Mouse (Mus musculus) midbrain, embryonic 10.5 days (tissue): Measurements from ENCODE around the gene Vat1l. TPM values are rescaled to one million over a fixed set of nuclear protein-coding genes. Genes with fewer than 3 reads are reported as not detected.

Source experiments
- DNase-seq: peaks from one replicate; pipeline ENCODE4 v3.0.0-alpha.2; 2017; ENCODE audit warnings: low spot score
- H3K27ac ChIP-seq: fragments of 300-500 bp; sonication (generic); replicated peaks from 2 replicates; pipeline ENCODE4 v1.5.1; 2016; ENCODE audit warnings: mild to moderate bottlenecking
- H3K27me3 ChIP-seq: fragments of 300-500 bp; sonication (generic); 2 replicates; pipeline ENCODE4 v1.6.1; 2016; ENCODE audit warnings: low read depth, mild to moderate bottlenecking; ENCODE audit not compliant: poor library complexity, severe bottlenecking
- H3K36me3 ChIP-seq: fragments of 300-500 bp; sonication (generic); 2 replicates; pipeline ENCODE4 v1.6.1; 2016; ENCODE audit warnings: mild to moderate bottlenecking, moderate library complexity
- H3K4me1 ChIP-seq: fragments of 300-500 bp; sonication (generic); 2 replicates; pipeline ENCODE4 v1.6.1; 2016
- H3K4me3 ChIP-seq: fragments of 300-500 bp; sonication (generic); 2 replicates; pipeline ENCODE4 v1.5.1; 2016; ENCODE audit warnings: mild to moderate bottlenecking, moderate library complexity
- H3K9me3 ChIP-seq: fragments of 300-500 bp; sonication (generic); replicated peaks from 2 replicates; pipeline ENCODE4 v1.6.1; 2016; ENCODE audit warnings: mild to moderate bottlenecking
- WGBS: fragments of 180-500 bp; shearing (Covaris S2); methylation state at CpG from one replicate; pipeline ENCODE4 v1.1.7; 2016; 5-methylcytosine and 5-hydroxymethylcytosine counted together
- polyA plus RNA-seq: library from polyadenylated mRNA; unstranded; fragments of >200 nt; fragmentation: Nextera tagmentation; extraction: Ambion mirVana; gene quantifications from 2 replicates; pipeline ENCODE4 v1.2.1, GENCODE M21; 2016

Vat1l gene
- polyA plus RNA-seq = 9.1 and 10.7 TPM in 2 replicates

DNA sequence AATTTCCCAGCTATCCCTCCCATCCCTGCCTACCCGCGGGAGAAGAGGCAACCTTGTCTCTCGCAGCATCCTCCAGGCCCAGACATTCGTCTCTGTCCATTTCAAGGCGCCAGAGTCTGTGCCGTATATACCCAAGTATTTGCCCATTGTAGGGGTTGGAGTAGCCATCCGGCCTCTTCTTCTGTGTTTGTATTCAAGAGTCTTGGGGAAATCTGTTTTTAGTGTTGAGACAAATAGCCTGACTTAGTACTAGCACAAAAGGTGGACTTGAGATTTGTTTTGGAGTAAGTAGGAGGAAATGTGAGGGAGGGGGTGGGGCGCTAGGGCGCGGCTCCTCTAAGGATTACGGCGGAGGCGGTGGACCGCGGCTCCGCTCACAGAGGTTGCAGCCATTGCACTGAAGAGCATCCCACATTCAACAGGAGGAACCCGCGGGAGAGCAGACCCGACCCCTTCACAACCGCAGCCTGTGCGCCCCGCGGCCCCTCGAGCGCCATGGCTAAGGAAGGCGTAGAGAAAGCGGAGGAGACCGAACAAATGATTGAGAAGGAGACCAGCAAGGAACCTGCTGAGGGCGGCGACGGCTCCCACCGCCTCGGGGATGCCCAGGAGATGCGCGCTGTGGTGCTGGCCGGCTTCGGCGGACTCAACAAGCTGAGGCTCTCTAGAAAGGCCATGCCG, at the start of gene Vat1l:
TSS of gene Vat1l (plus strand) at position 392 of the 681 bp plus-strand sequence.
- no peaks in the 10 kb centered on the region for H3K9me3 ChIP-seq
- peak; percentile 78 for DNase-seq
- peak within 1 kb of the TSS; percentile 72 for H3K4me3 ChIP-seq
- H3K36me3 ChIP-seq = peaks cover 5% of the 10 kb centered on the region; the same call in 1 of the 2 replicates
- under 1% methylated on average over 39 of the region's 39 CpGs for WGBS
- peak within 1 kb of the TSS; percentile 84 for H3K27ac ChIP-seq
- H3K4me1 ChIP-seq = peaks cover 44% of the 10 kb centered on the region
- peaks cover 44% of the 10 kb centered on the region for H3K27me3 ChIP-seq

DNA sequence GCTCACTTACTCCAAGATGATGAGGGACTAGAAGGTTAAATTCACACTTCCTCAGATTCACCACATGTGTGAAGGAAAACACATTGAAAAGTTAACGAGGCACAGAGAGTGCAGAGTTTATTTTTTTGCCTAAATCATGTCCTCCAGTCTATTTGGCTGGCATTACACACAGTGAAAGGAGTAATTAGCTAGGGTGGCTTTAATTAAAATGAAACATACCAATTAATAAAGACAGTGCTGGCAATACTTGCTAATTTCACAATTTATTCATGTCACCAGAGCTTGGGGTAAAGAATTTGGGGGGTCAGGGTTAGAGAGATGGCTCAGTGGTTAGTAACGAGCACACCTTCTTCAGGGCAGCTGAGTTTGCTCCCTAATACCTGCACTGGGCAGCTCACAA, 46.8 kb upstream of the Vat1l start:
- WGBS = 78% methylated on average over 2 of the region's 2 CpGs
- H3K27me3 ChIP-seq = no peaks in the 10 kb centered on the region
- no peak for DNase-seq
- no peak overlapping the region for H3K27ac ChIP-seq
- H3K36me3 ChIP-seq = no peaks in the 10 kb centered on the region
- no peaks in the 10 kb centered on the region for H3K9me3 ChIP-seq
- H3K4me1 ChIP-seq = peaks cover 10% of the 10 kb centered on the region
- H3K4me3 ChIP-seq = no peak overlapping the region

DNA sequence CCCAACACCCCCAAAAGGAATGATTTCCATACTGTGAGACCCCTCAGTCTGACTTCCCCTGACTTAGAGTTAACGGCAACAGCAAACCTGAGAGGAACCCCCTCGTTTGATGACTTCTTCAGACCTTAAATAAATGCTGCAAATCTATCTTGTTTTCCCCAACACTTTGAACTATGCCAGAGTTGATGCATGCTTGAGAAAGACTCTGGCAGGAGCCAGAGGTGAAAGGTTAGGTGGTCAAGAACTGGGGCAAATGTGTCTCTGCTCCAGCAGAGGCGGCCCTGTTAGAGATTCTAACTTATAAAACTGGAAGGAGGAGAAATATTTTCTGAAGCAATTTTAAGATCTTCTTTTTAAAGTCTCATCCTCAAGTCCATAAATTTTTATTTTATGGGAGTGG, 45.7 kb upstream of the Vat1l start:
- H3K4me3 ChIP-seq = no peak overlapping the region
- no peaks in the 10 kb centered on the region for H3K9me3 ChIP-seq
- H3K27me3 ChIP-seq = no peaks in the 10 kb centered on the region
- WGBS = 82% methylated on average over 3 of the region's 3 CpGs
- no peak overlapping the region for H3K27ac ChIP-seq
- DNase-seq = no peak
- H3K36me3 ChIP-seq = no peaks in the 10 kb centered on the region
- H3K4me1 ChIP-seq = peaks cover 10% of the 10 kb centered on the region

DNA sequence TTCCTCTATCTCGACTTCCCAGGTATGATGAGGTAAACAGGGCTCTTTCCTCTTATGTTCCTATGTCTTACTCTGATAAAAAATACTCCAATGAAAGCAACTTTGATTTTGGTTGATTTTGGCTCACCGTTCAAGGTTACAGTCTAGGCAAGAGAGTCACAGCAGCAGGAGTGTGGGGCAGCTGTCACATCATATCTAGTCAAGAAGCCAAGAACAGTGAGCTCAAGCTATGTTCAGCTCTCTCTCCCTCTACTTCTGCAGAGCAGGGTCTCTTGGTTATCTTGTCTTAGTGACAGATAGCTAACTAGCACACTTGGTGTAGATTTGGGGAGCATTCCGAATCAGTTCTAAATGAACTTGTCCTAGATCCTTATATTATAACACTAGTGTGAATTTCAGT, 41.5 kb upstream of the Vat1l start:
- Histone ChIP-seq H3K9me3 (no peaks in the 10 kb centered on the region), H3K4me3 (no peak overlapping the region), H3K36me3 (no peaks in the 10 kb centered on the region), H3K27ac (no peak overlapping the region), H3K27me3 (no peaks in the 10 kb centered on the region), H3K4me1 (peaks cover 21% of the 10 kb centered on the region)
- WGBS = 85% methylated on average over 3 of the region's 3 CpGs
- DNase-seq = no peak

DNA sequence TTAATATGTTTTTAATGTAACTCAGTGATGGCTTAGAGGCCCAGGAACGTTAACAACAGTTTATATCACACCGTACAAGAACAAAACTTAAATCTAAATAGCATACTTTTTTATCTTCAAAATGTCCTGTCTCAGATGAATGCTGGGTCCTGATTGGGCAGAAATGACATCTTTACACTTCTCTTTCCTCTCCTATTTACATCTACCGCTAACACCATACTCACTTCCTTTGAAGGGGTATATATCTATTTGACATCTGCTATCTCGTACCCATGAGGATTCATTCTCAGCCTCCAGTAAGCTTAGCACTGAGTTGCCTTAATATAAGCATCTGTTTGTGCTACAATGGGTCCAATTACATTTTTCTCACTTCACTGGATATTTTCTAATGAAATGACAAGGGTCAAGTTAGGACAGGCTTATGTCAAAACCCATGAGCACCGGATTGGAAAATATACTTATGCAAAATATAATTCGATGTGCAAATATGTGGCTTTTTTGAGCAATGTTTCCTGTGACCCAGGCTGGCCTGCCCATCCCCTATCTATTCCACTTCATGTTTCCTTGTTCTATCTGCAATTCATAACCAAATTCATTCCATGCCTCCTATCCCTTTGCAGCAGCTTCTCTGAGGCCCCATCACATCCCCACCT, 40.8 kb upstream of the Vat1l start:
- H3K36me3 ChIP-seq = no peaks in the 10 kb centered on the region
- H3K4me3 ChIP-seq = no peak overlapping the region
- DNase-seq = no peak
- peaks cover 21% of the 10 kb centered on the region for H3K4me1 ChIP-seq
- H3K27ac ChIP-seq = no peak overlapping the region
- WGBS = 90% methylated on average over 6 of the region's 6 CpGs
- H3K27me3 ChIP-seq = no peaks in the 10 kb centered on the region
- H3K9me3 ChIP-seq = no peaks in the 10 kb centered on the region

DNA sequence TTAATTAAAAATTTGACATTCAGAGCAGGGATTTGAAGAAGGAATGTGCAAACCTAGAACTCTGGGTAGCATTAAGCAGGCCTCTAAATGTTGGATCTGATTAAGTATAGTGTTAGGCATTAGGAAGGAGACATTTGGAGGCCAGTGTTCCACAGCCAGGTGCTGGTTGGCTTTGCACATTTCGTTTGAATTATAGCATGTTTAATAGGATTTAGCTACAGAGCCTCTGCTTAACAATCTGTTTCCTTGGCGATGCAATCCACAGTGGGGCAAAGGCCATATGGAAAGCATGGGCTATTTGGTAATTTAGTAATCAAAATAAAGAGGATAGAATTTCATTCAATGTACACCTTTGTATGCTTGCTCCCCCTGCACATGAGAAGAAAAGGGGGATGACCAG, 39.7 kb upstream of the Vat1l start:
- DNase-seq = no peak
- WGBS = 49% methylated on average over 2 of the region's 2 CpGs
- H3K27ac ChIP-seq = no peak overlapping the region
- no peaks in the 10 kb centered on the region for H3K27me3 ChIP-seq
- no peaks in the 10 kb centered on the region for H3K9me3 ChIP-seq
- no peak overlapping the region for H3K4me3 ChIP-seq
- no peaks in the 10 kb centered on the region for H3K36me3 ChIP-seq
- H3K4me1 ChIP-seq = peaks cover 21% of the 10 kb centered on the region

DNA sequence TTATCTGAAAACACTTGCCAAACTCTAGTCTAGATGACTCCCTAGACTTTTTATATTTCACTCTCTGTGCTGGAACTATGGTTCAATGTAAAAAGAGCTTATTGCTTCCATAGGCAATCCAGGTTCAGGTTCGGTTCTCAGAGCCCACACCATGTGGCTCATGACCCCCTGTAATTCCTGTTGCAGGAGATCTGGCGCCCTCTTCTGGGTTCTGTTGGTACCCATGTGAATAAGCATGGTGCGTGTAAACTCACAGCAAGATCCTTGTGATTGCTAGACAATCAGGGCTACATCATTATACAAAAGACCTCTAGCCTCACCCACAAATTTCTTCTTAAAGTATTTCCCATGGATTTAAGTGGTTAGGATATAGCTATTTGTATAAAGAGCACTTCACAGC, 28.7 kb upstream of the Vat1l start:
- Histone ChIP-seq H3K27me3 (no peaks in the 10 kb centered on the region), H3K9me3 (no peaks in the 10 kb centered on the region), H3K27ac (no peak overlapping the region), H3K36me3 (no peaks in the 10 kb centered on the region), H3K4me1 (no peaks in the 10 kb centered on the region), H3K4me3 (no peak overlapping the region)
- DNase-seq = no peak
- 69% methylated on average over 3 of the region's 3 CpGs for WGBS

DNA sequence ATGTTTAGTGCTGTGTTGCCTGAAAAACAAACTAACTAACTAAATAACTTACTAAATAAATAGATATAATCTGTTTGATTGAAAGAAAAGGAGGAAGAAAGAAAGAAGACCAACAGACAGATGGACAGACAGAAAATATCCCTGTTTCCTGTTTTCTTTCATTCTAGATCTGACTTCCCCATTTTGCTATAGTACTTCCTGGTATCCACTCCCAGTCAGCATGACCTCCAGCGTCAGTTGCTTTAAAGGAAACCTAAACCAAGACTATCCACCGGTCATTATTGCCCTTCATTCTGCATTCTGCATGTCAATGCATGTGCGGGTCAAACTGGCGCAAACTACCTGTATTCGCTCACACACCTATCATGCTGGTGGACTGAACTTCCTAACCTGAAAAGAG, 12.1 kb upstream of the Vat1l start:
- WGBS = 90% methylated on average over 5 of the region's 5 CpGs
- no peak overlapping the region for H3K27ac ChIP-seq
- no peaks in the 10 kb centered on the region for H3K27me3 ChIP-seq
- H3K36me3 ChIP-seq = no peaks in the 10 kb centered on the region
- H3K4me3 ChIP-seq = no peak overlapping the region
- no peaks in the 10 kb centered on the region for H3K4me1 ChIP-seq
- H3K9me3 ChIP-seq = no peaks in the 10 kb centered on the region
- no peak for DNase-seq

DNA sequence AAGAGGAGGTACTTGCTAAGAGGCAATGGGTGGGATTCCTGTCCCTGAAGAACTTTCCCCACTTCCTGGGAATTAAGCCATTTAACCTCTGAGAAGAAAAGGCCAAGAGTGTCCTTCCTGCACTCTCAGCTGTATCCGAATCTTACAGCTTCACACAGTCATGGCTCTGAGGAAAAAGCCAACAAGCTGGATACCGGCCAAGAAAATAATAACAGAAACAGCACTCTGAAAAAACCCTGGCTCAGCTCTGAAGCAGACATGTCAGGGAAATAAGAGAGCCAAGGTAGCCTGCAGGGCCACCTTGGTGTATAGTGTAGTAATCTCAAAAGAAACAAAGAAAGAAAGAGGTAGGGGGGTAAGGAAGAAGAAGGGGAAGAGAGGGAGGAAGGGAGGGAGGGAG, 6.4 kb upstream of the Vat1l start:
- 70% methylated on average over 2 of the region's 2 CpGs for WGBS
- Histone ChIP-seq H3K27ac (no peak overlapping the region), H3K27me3 (peaks cover 15% of the 10 kb centered on the region), H3K4me1 (peaks cover 13% of the 10 kb centered on the region), H3K4me3 (no peak overlapping the region), H3K9me3 (no peaks in the 10 kb centered on the region), H3K36me3 (no peaks in the 10 kb centered on the region)
- DNase-seq = no peak

DNA sequence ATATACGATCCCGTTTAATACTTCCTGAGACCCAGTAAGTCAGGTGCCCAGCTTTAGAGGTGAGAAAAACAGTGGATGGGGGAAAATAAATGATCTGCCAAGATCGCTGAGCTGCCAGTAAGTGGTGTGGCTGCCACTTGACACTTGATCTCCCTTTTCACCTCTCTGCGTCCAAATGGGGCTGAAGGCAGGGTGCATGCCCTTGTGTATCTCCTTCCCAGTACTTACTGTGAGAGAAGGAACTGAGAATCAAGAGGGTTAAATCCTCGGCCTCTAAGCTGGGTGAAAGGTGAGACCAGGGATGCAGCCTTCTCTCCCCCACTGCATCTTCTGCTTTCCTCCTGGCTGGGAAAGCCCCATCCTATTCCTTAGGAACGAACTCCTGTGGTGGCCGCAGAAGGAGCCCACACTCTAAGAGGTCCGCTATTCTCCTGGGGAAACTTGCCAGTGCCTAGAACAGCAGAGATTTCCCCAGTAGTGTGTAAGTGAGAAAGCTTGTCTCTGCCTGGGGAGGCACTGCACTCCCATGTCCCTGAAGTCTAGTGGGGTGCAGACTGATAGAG, 1.1 kb downstream of the Vat1l start:
- whole genome bisulfite sequencing = 3% methylated on average over 8 of the region's 8 CpGs
- Histone ChIP-seq H3K27me3 (peaks cover 44% of the 10 kb centered on the region), H3K36me3 (peaks cover 15% of the 10 kb centered on the region), H3K4me1 (peaks cover 36% of the 10 kb centered on the region), H3K4me3 (peak overlapping the region; percentile 72), H3K9me3 (no peaks in the 10 kb centered on the region), H3K27ac (no peak overlapping the region)
- peak; percentile 18 for DNase-seq

DNA sequence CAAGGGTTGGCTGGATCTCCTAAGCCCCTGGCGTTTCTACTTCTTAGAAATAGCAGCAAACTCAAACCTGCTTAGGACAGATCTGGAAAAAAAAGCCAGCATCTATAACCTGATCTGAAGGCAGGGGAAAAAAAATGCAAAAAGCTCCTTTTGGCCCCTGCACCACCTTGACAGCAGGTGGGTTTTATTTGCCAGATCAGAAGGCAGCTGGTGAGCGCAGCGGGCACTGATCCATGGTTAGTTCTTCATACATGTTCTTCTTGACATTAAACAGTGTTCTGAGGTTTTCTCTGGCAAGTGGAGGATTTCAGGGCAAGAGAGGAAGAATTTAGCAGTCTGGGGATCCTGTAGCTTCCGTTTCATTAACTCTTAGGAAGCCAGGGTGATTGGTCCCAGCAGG, 1.6 kb downstream of the Vat1l start:
- Histone ChIP-seq H3K27me3 (peaks cover 44% of the 10 kb centered on the region), H3K9me3 (no peaks in the 10 kb centered on the region), H3K27ac (no peak overlapping the region), H3K4me3 (peak overlapping the region; percentile 72), H3K36me3 (peaks cover 20% of the 10 kb centered on the region), H3K4me1 (peaks cover 31% of the 10 kb centered on the region)
- DNase-seq = no peak
- WGBS = 60% methylated on average over 4 of the region's 4 CpGs

DNA sequence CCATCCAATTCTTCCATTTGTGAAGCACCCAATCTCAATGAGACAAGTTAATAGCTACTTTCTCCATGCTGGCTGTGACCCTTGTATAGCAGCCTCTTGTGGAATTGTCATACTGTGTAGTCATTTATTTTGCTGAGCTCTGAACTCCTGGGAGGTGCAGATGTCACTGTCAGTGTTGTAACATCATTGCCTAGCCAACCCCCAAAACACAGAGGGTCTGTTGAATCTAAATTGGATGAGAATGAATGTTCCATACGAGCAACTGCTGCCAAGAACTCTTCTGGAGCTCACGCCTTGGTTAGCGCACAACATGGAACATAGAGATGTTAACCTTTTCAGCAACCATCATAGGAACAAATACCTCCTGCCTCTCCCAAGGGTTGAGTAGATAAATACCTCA, 15.4 kb downstream of the Vat1l start:
- no peak overlapping the region for H3K4me3 ChIP-seq
- no peaks in the 10 kb centered on the region for H3K27me3 ChIP-seq
- H3K4me1 ChIP-seq = no peaks in the 10 kb centered on the region
- DNase-seq = no peak
- peaks cover 3% of the 10 kb centered on the region; the same call in 1 of the 2 replicates for H3K36me3 ChIP-seq
- 91% methylated on average over 3 of the region's 3 CpGs for WGBS
- no peaks in the 10 kb centered on the region for H3K9me3 ChIP-seq
- H3K27ac ChIP-seq = no peak overlapping the region

DNA sequence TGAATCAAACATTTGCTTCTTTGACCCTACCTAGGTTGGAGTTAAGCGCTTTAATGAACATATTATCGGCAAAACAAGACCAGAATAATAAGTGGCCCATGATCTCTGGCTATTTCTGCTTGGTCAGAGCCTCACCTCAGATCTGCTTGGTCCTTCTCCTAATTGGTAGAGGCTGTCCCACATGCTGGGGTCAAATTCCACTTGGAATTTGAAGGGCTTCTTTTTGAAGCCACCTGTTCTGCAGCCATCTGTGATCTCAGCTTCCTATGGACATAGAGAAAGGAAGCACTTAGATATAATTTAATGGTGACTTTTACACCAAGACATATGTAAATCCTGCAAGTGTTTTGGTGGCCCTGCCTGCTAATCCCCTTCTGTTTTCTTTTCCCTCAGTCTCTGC, 16.6 kb downstream of the Vat1l start:
- DNase-seq = no peak
- Histone ChIP-seq H3K4me3 (no peak overlapping the region), H3K36me3 (peaks cover 3% of the 10 kb centered on the region; the same call in 1 of the 2 replicates), H3K27ac (no peak overlapping the region), H3K27me3 (no peaks in the 10 kb centered on the region), H3K4me1 (no peaks in the 10 kb centered on the region), H3K9me3 (no peaks in the 10 kb centered on the region)
- 83% methylated on average over 2 of the region's 2 CpGs for WGBS
